Mouse (Mus musculus) large intestine, adult 2 months (tissue): Measurements from ENCODE around the gene Cebpa. TPM values are rescaled to one million over a fixed set of nuclear protein-coding genes. Genes with fewer than 3 reads are reported as not detected.

Experiments used
- polyA plus RNA-seq: library from polyadenylated mRNA; depleted of rRNA; stranded (reverse); fragments of >200 nt; gene quantifications from 2 replicates; pipeline ENCODE4 v1.2.3, GENCODE M21; 2012; rRNA removed

Cebpa gene
- polyA plus RNA-seq, 1 experiment: 30.9 TPM

Other genes starting within 250 kb of the Cebpa start
- 317 and 681 TPM in 2 replicates for gene Pepd, start 206.9 kb upstream of the Cebpa start, polyA plus RNA-seq
- gene Cebpg, start 62.7 kb upstream of the Cebpa start, polyA plus RNA-seq: 9.2 and 14.2 TPM in 2 replicates
- 2.5 and 3.6 TPM in 2 replicates for gene Slc7a10, start 67.1 kb downstream of the Cebpa start, polyA plus RNA-seq
- gene Lrp3, start 96.2 kb downstream of the Cebpa start, polyA plus RNA-seq: 3.1 and 3.4 TPM in 2 replicates
- gene Gpatch1, start 199.1 kb downstream of the Cebpa start, polyA plus RNA-seq: 3.3 and 5.1 TPM in 2 replicates
- gene Rhpn2, start 214.9 kb downstream of the Cebpa start, polyA plus RNA-seq: 27.1 and 41.6 TPM in 2 replicates